9 mouse cellular contexts compared by ENCODE assay signal in the genomic region with DNA sequence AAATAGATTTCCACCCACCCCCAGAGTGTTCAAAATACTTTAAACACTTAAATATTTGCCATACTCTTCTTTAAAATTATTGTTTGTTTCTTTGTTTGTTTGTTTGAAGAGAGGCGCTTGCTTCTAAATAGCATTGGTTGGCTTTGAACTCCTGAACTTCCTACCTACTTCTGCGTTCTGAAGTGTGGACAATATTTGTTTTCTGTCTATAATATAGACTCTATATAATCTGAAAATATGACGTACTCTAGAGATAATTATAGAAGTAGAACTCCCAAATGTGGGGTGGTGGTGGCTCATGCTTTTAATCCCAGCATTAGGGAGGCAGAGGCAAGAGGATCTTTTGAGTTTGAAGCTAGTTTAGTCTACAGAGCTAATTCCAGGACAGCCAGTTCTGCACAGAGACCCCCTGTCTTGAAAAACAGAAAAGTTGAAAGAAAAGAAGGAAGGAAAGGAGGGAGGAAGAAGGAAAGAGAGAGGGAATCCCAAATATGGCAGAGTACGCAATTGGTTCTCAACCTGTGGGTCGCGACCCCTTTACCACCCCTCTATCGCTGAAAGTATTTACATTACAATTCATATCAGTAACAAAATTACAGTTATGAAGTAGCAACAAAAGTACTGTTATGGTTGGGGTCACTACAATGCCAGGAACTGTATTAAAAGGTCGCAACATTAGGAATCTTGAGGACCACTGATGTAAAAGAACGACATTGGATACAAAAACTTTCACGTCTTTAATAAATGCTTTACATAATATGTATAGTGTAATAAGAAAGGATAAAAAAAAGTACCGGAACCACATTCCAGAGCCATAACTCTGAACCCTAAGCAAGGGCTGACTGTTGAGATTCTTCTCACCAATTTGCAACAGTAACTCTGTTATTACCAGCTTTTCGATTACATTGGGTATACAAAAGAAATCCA. TPM values are rescaled to one million over a fixed set of nuclear protein-coding genes. Genes with fewer than 3 reads are reported as not detected.
DNase-seq lines count a peak whose midpoint lies in the region; ATAC-seq and TF ChIP-seq lines count a peak whose summit lies in the region.
"Had no signal": no experiment of that assay in that cellular context is flagged by ENCODE, and none has a peak within 500 bp of the region (broad histone marks: within the 10 kb centered on the region; RNA-seq: fewer than 3 reads in every experiment).

No protein-coding gene starts in this region.

- H3K36me3 ChIP-seq in heart, embryonic 14.5 days (ENCODE audit: control insufficient read depth, insufficient read depth, low read length), result peaks cover 10% of the 10 kb centered on the region
- H3K36me3 ChIP-seq in MEL (ENCODE audit: control insufficient read depth in 1 of 2, insufficient read depth in 2 of 2, low read length in 2 of 2), result peaks cover 0 to 20% of the 10 kb centered on the region in 2 experiments; a peak in 3 of 4 replicates
- peaks cover 17% of the 10 kb centered on the region for H3K36me3 ChIP-seq in hindbrain, embryonic 10.5 days
- H3K36me3 ChIP-seq in midbrain, embryonic 10.5 days, result peaks cover 18% of the 10 kb centered on the region

- TF ChIP-seq EP300 in MEL (IDR thresholded peaks at IDR 0.05; ENCODE audit: low read depth in 1 of 2, low read length in 2 of 2), result no peak

- ATAC-seq in heart, embryonic 14.5 days (ENCODE audit: insufficient number of reproducible peaks, insufficient read depth, low FRiP score, low read depth), result no peak

- no peak for DNase-seq in heart, postnatal 36 days
- peak; percentile 70 for DNase-seq in MEL (ENCODE audit: low read depth, low spot score)
- no peak for DNase-seq in hindbrain, embryonic 10.5 days (ENCODE audit: low spot score)
- DNase-seq in midbrain, embryonic 10.5 days (ENCODE audit: low spot score), result no peak
- no peak for DNase-seq in layer of hippocampus, adult 9-10 months (ENCODE audit: low spot score)
- no peak for DNase-seq in testis, postnatal 14 days (ENCODE audit: low spot score)
- no peak for DNase-seq in ovary, adult 18-20 months (ENCODE audit: low spot score)

- TF ChIP-seq POLR2A in MEL (IDR thresholded peaks at IDR 0.05; ENCODE audit: control insufficient read depth in 1 of 2, insufficient read depth in 1 of 2, low read depth in 1 of 2, low read length in 2 of 2, poor library complexity in 1 of 2), result 0 out of 4 replicates have a peak, but pooled peaks of 1 of the 2 experiments have one; percentile 36

- peaks cover 2 to 20% of the 10 kb centered on the region in 2 experiments; a peak in 3 of 4 replicates for H3K4me1 ChIP-seq in heart, embryonic 14.5 days (ENCODE audit: control insufficient read depth in 2 of 2, insufficient read depth in 2 of 2, low read length in 2 of 2)
- peaks cover 0 to 10% of the 10 kb centered on the region in 2 experiments; a peak in 3 of 4 replicates for H3K4me1 ChIP-seq in MEL (ENCODE audit: control insufficient read depth in 1 of 2, insufficient read depth in 2 of 2, low read length in 2 of 2)
- peaks cover 23% of the 10 kb centered on the region for H3K4me1 ChIP-seq in hindbrain, embryonic 10.5 days (replicated peaks)
- peaks cover 26% of the 10 kb centered on the region for H3K4me1 ChIP-seq in midbrain, embryonic 10.5 days

- TF ChIP-seq RAD21 in MEL (IDR thresholded peaks at IDR 0.05; ENCODE audit: low read depth, low read length), result no peak

- peaks cover 25% of the 10 kb centered on the region for H3K79me2 ChIP-seq in MEL (ENCODE audit: control insufficient read depth, insufficient read depth, low read length, poor library complexity)

- intact Hi-C loops in heart, postnatal 36 days (cut with DNase I), result loop anchor here (2.0 to 5.0 kb wide), 2 partner anchors 38 to 261 kb away; a partner anchor contains a TSS

- H3K27me3 ChIP-seq in heart, embryonic 14.5 days (ENCODE audit: control insufficient read depth, insufficient read depth, low read length), result no peaks in the 10 kb centered on the region
- H3K27me3 ChIP-seq in MEL (ENCODE audit: control insufficient read depth in 1 of 2, insufficient read depth in 2 of 2, low read length in 2 of 2), result no peaks in the 10 kb centered on the region
- peaks cover 9% of the 10 kb centered on the region; the same call in 1 of the 2 replicates for H3K27me3 ChIP-seq in hindbrain, embryonic 10.5 days (ENCODE audit: insufficient read depth, poor library complexity, severe bottlenecking)
- peaks cover 12% of the 10 kb centered on the region for H3K27me3 ChIP-seq in midbrain, embryonic 10.5 days (ENCODE audit: low read depth, poor library complexity, severe bottlenecking)

- peak overlapping the region; percentile 99 for H3K9ac ChIP-seq in heart, embryonic 14.5 days (ENCODE audit: low read length)
- H3K9ac ChIP-seq in MEL (ENCODE audit: control insufficient read depth, low read depth, low read length, poor library complexity, severe bottlenecking), result peak overlapping the region; percentile 67

- TF ChIP-seq CTCF in MEL (IDR thresholded peaks at IDR 0.05 in 2 of 3, conservative IDR thresholded peaks at IDR 0.05 in 1 of 3; ENCODE audit: control insufficient read depth in 1 of 3, insufficient read depth in 1 of 3, low read depth in 2 of 3, low read length in 3 of 3, poor library complexity in 1 of 3, severe bottlenecking in 1 of 3), result no peak

- 36% methylated on average over 12 of the region's 12 CpGs for WGBS in heart, embryonic 14.5 days
- WGBS in hindbrain, embryonic 10.5 days, result 41% methylated on average over 12 of the region's 12 CpGs
- 47% methylated on average over 12 of the region's 12 CpGs for WGBS in midbrain, embryonic 10.5 days

- H3K4me3 ChIP-seq in heart, embryonic 14.5 days (ENCODE audit: control insufficient read depth in 1 of 2, insufficient read depth in 1 of 2, low read depth in 1 of 2, low read length in 2 of 2), result peak overlapping the region; percentile 13 to 91; a peak in 3 of 4 replicates
- peak overlapping the region; percentile 60 to 69 for H3K4me3 ChIP-seq in MEL (ENCODE audit: control insufficient read depth in 1 of 2, insufficient read depth in 1 of 2, low read depth in 2 of 2, low read length in 2 of 2)
- peak overlapping the region; percentile 91 for H3K4me3 ChIP-seq in hindbrain, embryonic 10.5 days
- peak overlapping the region; percentile 86 for H3K4me3 ChIP-seq in midbrain, embryonic 10.5 days

- 0 out of 4 replicates have a peak overlapping the region, but pooled peaks of 1 of the 2 experiments have one; percentile 9 for H3K27ac ChIP-seq in heart, embryonic 14.5 days (replicated peaks in 1 of 2; ENCODE audit: control insufficient read depth in 1 of 2, insufficient read depth in 1 of 2, low read depth in 2 of 2, low read length in 2 of 2)
- peak overlapping the region; percentile 33 for H3K27ac ChIP-seq in MEL (ENCODE audit: control insufficient read depth, low read depth, low read length)
- peak overlapping the region; percentile 100 for H3K27ac ChIP-seq in hindbrain, embryonic 10.5 days
- peak overlapping the region; percentile 100 for H3K27ac ChIP-seq in midbrain, embryonic 10.5 days (replicated peaks)

- no peaks in the 10 kb centered on the region for H3K9me3 ChIP-seq in heart, embryonic 14.5 days (ENCODE audit: control insufficient read depth, low read length)
- no peaks in the 10 kb centered on the region for H3K9me3 ChIP-seq in MEL (replicated peaks; ENCODE audit: insufficient read depth, low read length)
- H3K9me3 ChIP-seq in hindbrain, embryonic 10.5 days, result no peaks in the 10 kb centered on the region
- no peaks in the 10 kb centered on the region for H3K9me3 ChIP-seq in midbrain, embryonic 10.5 days (replicated peaks)

- peak overlapping the region; percentile 63 for H3K4me2 ChIP-seq in heart, embryonic 14.5 days (ENCODE audit: low read length)

RNA-seq across cellular contexts. Expression of a gene that starts 1.1 kb away (rescaled TPM):
- polyA plus RNA-seq in heart, embryonic 14.5 days (2014; fragmentation: Nextera tagmentation; extraction: Ambion mirVana), result 133 and 140 TPM in 2 replicates
- total RNA-seq in heart, postnatal 36 days (2021), result 10 to 100 TPM; 18.1 to 26.4 TPM
- total RNA-seq in MEL (2012; rRNA removed), result 20.5 and 21.5 TPM in 2 replicates
- 10 to 100 TPM in 1 of 2 experiments, not detected in 1; 25.3 TPM for polyA plus RNA-seq in MEL (2012; ENCODE audit: insufficient read depth in 1 of 2, insufficient read length in 2 of 2, low read depth in 1 of 2, low replicate concordance in 2 of 2, missing spikeins in 1 of 2)
- 209 and 212 TPM in 2 replicates for polyA plus RNA-seq in hindbrain, embryonic 10.5 days (2016; fragmentation: Nextera tagmentation; extraction: Ambion mirVana)
- polyA plus RNA-seq in midbrain, embryonic 10.5 days (2016; fragmentation: Nextera tagmentation; extraction: Ambion mirVana), result 221 and 253 TPM in 2 replicates

RNA-seq across cellular contexts. Expression of a gene that starts 6.0 kb away (rescaled TPM):
- 59.2 and 66.6 TPM in 2 replicates for polyA plus RNA-seq in heart, embryonic 14.5 days (2014; fragmentation: Nextera tagmentation; extraction: Ambion mirVana)
- 10 to 100 TPM; 74.9 to 92.7 TPM for total RNA-seq in heart, postnatal 36 days (2021)
- 16.0 and 18.3 TPM in 2 replicates for total RNA-seq in MEL (2012; rRNA removed)
- 10 to 100 TPM in 1 of 2 experiments, not detected in 1; 28.1 TPM for polyA plus RNA-seq in MEL (2012; ENCODE audit: insufficient read depth in 1 of 2, insufficient read length in 2 of 2, low read depth in 1 of 2, low replicate concordance in 2 of 2, missing spikeins in 1 of 2)
- 87.1 and 99.4 TPM in 2 replicates for polyA plus RNA-seq in hindbrain, embryonic 10.5 days (2016; fragmentation: Nextera tagmentation; extraction: Ambion mirVana)
- polyA plus RNA-seq in midbrain, embryonic 10.5 days (2016; fragmentation: Nextera tagmentation; extraction: Ambion mirVana), result 87.9 and 110 TPM in 2 replicates

RNA-seq across cellular contexts. Expression of a gene that starts 23.5 kb away (rescaled TPM):
- not detected in 2 replicates for polyA plus RNA-seq in heart, embryonic 14.5 days (2014; fragmentation: Nextera tagmentation; extraction: Ambion mirVana)
- not detected for total RNA-seq in heart, postnatal 36 days (2021)
- total RNA-seq in MEL (2012; rRNA removed), result 0.77 and 0.88 TPM in 2 replicates
- under 1 TPM in 1 of 2 experiments, not detected in 1; 0.29 TPM for polyA plus RNA-seq in MEL (2012; ENCODE audit: insufficient read depth in 1 of 2, insufficient read length in 2 of 2, low read depth in 1 of 2, low replicate concordance in 2 of 2, missing spikeins in 1 of 2)
- 1.8 TPM in 1 of 2 replicates, not detected in the other for polyA plus RNA-seq in hindbrain, embryonic 10.5 days (2016; fragmentation: Nextera tagmentation; extraction: Ambion mirVana)
- polyA plus RNA-seq in midbrain, embryonic 10.5 days (2016; fragmentation: Nextera tagmentation; extraction: Ambion mirVana), result 0.63 and 0.89 TPM in 2 replicates
- total RNA-seq: gastrocnemius, postnatal 10 days had no signal

RNA-seq across cellular contexts. Expression of a gene that starts 31.8 kb away (rescaled TPM):
- polyA plus RNA-seq in heart, embryonic 14.5 days (2014; fragmentation: Nextera tagmentation; extraction: Ambion mirVana), result 330 and 384 TPM in 2 replicates
- total RNA-seq in heart, postnatal 36 days (2021), result 10 to 100 TPM; 34.1 to 42.1 TPM
- total RNA-seq in MEL (2012; rRNA removed), result 748 and 796 TPM in 2 replicates
- polyA plus RNA-seq in MEL (2012; ENCODE audit: insufficient read depth in 1 of 2, insufficient read length in 2 of 2, low read depth in 1 of 2, low replicate concordance in 2 of 2, missing spikeins in 1 of 2), result 1,000 to 10,000 TPM in 1 of 2 experiments, 100 to 1,000 TPM in 1; 761 to 1,339 TPM
- 782 and 875 TPM in 2 replicates for polyA plus RNA-seq in hindbrain, embryonic 10.5 days (2016; fragmentation: Nextera tagmentation; extraction: Ambion mirVana)
- 799 and 889 TPM in 2 replicates for polyA plus RNA-seq in midbrain, embryonic 10.5 days (2016; fragmentation: Nextera tagmentation; extraction: Ambion mirVana)

RNA-seq across cellular contexts. Expression of a gene that starts 35.2 kb away (rescaled TPM):
- polyA plus RNA-seq in heart, embryonic 14.5 days (2014; fragmentation: Nextera tagmentation; extraction: Ambion mirVana), result 17.1 and 20.0 TPM in 2 replicates
- total RNA-seq in heart, postnatal 36 days (2021), result 10 to 100 TPM in 1 of 2 experiments, 1 to 10 TPM in 1; 9.6 to 10.9 TPM
- 10.9 and 11.6 TPM in 2 replicates for total RNA-seq in MEL (2012; rRNA removed)
- polyA plus RNA-seq in MEL (2012; ENCODE audit: insufficient read depth in 1 of 2, insufficient read length in 2 of 2, low read depth in 1 of 2, low replicate concordance in 2 of 2, missing spikeins in 1 of 2), result 10 to 100 TPM in 1 of 2 experiments, not detected in 1; 18.5 TPM
- polyA plus RNA-seq in hindbrain, embryonic 10.5 days (2016; fragmentation: Nextera tagmentation; extraction: Ambion mirVana), result 24.4 and 26.2 TPM in 2 replicates
- 22.8 and 24.8 TPM in 2 replicates for polyA plus RNA-seq in midbrain, embryonic 10.5 days (2016; fragmentation: Nextera tagmentation; extraction: Ambion mirVana)
